Mouse (Mus musculus): ENCODE measurements around the gene Cdca8. TPM values are rescaled to one million over a fixed set of nuclear protein-coding genes. Genes with fewer than 3 reads are reported as not detected.
A peak's percentile ranks its signal among the peaks of the same experiment; 100 is the strongest.

Cdca8 gene
- polyA plus RNA-seq, 1 experiment from 2014 or later, result 226 TPM

DNA sequence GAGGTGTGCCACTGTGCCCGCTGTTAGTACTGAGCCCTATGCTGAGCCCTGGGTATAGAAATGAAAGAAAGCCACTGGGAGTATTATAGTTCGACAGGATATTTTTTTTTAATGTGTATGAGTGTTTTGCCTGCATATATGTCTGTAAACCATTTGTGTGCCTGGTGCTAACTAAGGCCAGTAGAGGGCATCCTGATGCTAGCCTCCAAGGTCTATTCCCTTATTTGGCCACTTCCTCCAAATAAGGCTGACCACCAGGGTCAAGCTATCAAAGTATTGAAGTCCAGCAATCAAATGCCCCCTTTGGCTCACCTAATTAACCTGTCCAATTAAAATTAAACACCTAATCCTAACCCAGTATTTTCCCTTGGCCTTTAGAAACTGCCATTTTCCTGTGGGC is 5.8 kb upstream of the Cdca8 start:
- no peak for DNase-seq (ENCODE audit: low spot score)
- Histone ChIP-seq H3K4me1 (peaks cover 14% of the 10 kb centered on the region), H3K27me3 (ENCODE audit: low read depth, poor library complexity, severe bottlenecking) (peaks cover 49% of the 10 kb centered on the region), H3K36me3 (peaks cover 26% of the 10 kb centered on the region), H3K4me3 (no peak overlapping the region), H3K9me3 (replicated peaks) (no peaks in the 10 kb centered on the region), H3K27ac (no peak overlapping the region)
- WGBS, result 69% methylated on average over 2 of the region's 2 CpGs

DNA sequence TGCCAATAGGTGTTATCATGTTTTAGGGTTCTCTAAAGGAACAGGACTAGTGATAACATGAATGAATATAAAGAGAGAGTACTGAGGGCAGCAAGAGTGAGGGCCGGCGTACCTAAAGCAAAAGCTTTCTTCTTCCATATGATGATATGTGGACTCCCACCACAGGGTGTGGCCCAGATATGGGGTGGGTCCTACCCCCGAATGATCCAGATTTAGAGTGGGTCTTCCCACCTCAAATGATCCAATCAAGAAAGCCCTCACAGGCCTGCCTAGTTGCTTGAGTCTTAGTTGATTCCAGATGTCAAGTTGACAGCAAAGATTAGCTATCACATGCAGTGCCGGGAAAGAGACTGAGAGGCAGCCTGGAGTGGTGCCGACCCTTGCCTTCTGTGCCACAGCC is 4.7 kb upstream of the Cdca8 start:
- H3K4me1 ChIP-seq, result peaks cover 9% of the 10 kb centered on the region; the same call in 1 of the 2 replicates
- peaks cover 36% of the 10 kb centered on the region for H3K36me3 ChIP-seq
- WGBS, result 50% methylated on average over 5 of the region's 5 CpGs
- H3K27me3 ChIP-seq (ENCODE audit: low read depth, poor library complexity, severe bottlenecking), result peaks cover 38% of the 10 kb centered on the region
- H3K4me3 ChIP-seq, result no peak overlapping the region
- no peak overlapping the region for H3K27ac ChIP-seq
- no peak for DNase-seq (ENCODE audit: low spot score)
- no peaks in the 10 kb centered on the region for H3K9me3 ChIP-seq (replicated peaks)

DNA sequence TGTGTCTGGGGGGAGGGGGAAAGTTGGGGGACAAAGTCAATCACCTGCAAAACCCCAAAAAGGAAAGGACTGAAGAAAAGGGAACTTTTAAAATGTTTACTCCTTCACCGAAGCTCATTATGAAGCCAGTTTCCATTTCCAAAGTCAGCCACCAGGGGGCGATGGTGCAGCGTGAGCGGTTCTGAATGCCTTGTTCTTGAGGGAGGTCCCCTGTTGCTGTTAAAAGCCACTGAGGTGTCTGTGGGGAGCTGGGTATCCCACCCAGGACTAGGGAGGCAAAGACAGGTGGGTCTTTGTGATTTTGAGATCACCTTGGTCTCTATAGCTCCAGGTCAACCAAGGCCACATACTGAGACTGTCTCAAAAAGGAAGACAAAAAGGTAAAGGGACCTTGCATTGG is 3.9 kb upstream of the Cdca8 start:
- Histone ChIP-seq H3K36me3 (peaks cover 42% of the 10 kb centered on the region), H3K27me3 (ENCODE audit: low read depth, poor library complexity, severe bottlenecking) (peaks cover 30% of the 10 kb centered on the region), H3K4me1 (peaks cover 14% of the 10 kb centered on the region), H3K4me3 (no peak overlapping the region), H3K27ac (no peak overlapping the region), H3K9me3 (replicated peaks) (no peaks in the 10 kb centered on the region)
- DNase-seq (ENCODE audit: low spot score), result peak; percentile 94
- 12% methylated on average over 4 of the region's 4 CpGs for WGBS

DNA sequence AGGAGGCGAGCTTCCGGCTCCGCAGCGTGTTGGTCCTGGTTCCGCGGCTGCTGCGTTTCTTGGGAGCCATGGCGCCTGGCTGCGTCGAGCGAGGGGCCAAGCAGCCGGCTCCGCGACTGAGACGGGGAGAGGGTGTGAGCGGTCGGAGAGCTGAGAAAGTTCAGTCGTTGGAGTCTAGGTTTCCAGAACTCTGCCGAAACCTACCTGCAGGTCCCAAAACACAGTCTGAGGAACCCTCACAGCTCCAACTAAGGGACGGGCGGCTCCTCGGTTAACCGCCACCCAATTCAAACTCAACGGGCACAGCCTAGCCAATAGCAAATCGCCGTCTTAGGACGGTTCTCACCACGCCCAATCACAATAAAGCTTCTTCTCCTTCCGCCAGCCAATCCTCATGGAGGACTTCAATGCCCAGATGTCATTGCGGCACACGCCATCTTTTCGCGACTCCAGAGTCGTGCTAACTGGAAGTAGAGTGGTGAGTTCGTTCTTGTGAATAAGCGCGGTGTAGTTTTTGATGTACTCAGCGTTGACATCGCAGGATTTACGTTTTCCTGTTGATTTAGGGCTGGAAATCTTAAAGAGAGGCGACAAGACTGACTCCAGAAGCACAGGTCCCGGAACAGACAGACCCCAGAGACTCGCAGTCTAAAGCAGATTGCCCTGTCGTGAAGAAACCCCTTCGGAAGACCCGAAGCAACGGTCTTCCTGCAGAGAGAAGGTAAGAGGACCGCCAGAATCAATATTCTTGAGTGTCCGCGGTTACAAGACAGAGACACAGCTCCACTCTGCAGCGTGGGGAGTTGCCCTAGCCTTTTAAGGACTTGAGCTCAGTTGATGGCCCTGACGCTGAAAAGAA is 2.3 kb downstream of the Cdca8 start, which contains the start of gene 9930104L06Rik:
TSS of gene 9930104L06Rik (plus strand) at position 436 of the 859 bp plus-strand sequence.
- peaks cover 38% of the 10 kb centered on the region for H3K36me3 ChIP-seq
- DNase-seq (ENCODE audit: low spot score), result peak; percentile 93
- peak within 1 kb of the TSS; percentile 93 for H3K4me3 ChIP-seq
- H3K4me1 ChIP-seq, result peaks cover 29% of the 10 kb centered on the region
- H3K27ac ChIP-seq, result peak within 1 kb of the TSS; percentile 92
- H3K9me3 ChIP-seq (replicated peaks), result no peaks in the 10 kb centered on the region
- under 1% methylated on average over 52 of the region's 52 CpGs for WGBS
- no peaks in the 10 kb centered on the region for H3K27me3 ChIP-seq (ENCODE audit: low read depth, poor library complexity, severe bottlenecking)

DNA sequence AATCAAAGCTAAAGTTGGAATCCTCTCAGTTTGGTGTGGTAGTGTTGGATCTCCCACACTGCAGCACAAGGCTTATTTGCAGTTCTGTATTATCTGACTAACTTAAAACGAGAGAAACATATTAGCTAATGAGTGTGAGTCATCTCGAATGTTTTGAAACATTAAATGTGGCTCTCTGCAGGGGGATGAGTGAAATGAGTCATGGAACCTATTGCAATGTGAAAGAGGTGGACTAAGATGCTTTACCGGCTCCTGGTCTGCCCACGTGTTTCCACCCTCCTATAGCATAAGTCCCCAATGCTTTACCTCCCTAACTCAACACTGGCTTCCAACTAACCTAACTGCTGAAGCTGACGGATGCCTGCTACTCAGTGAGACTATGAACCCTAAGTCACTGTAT is 11.0 kb downstream of the Cdca8 start:
- Histone ChIP-seq H3K27me3 (ENCODE audit: low read depth, poor library complexity, severe bottlenecking) (no peaks in the 10 kb centered on the region), H3K36me3 (peaks cover 84% of the 10 kb centered on the region), H3K27ac (no peak overlapping the region), H3K4me3 (no peak overlapping the region), H3K9me3 (replicated peaks) (no peaks in the 10 kb centered on the region), H3K4me1 (no peaks in the 10 kb centered on the region)
- no peak for DNase-seq (ENCODE audit: low spot score)
- 93% methylated on average over 5 of the region's 5 CpGs for WGBS

DNA sequence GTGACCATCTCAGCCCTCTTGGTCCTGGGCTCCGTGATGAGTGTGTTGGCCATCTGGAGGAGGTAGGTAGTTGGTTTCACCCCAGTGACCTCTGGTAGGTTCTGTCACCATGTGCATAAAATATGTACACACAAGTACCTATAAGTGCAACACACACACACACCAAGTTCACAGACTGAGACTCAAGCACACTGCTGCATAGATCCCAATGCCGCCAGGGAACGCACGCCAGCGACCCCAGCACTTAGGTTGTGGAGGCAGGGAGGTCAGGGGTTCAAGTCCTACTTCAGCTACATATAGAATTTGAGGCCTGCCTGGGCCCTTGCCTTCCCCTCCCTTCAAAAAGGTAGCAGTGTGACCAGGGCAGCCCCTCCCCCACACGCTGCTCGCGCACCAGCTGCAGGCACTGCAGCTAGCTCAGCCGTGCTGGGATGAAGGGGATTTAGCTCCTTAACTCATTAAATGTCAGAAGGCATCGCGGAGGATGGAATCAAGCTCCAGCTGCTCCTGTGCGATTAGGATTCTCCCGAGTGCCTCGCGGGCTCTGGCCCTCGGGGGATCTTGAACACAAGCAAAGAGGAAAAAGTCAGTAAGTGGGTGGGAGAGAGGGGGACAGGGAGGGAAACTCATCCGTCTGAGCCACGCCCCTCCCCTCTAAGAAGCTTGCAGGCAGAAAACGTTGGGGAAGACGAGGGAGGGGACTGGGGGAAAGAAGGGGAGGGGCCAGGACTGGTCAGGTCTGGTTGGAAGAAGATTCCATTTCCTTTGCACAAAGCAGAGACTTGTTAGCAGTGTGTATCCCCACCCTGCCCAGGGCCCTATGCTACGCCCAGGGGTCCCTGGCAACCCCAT is 32.9 kb downstream of the Cdca8 start:
- no peaks in the 10 kb centered on the region for H3K9me3 ChIP-seq (replicated peaks)
- H3K27me3 ChIP-seq (ENCODE audit: low read depth, poor library complexity, severe bottlenecking), result peaks cover 41% of the 10 kb centered on the region
- peak overlapping the region; percentile 43 for H3K4me3 ChIP-seq
- WGBS, result 7% methylated on average over 21 of the region's 21 CpGs
- peaks cover 17% of the 10 kb centered on the region for H3K4me1 ChIP-seq
- H3K27ac ChIP-seq, result peak overlapping the region; percentile 38; the same call in 1 of the 2 replicates
- peak; percentile 71 for DNase-seq (ENCODE audit: low spot score)
- H3K36me3 ChIP-seq, result no peaks in the 10 kb centered on the region

DNA sequence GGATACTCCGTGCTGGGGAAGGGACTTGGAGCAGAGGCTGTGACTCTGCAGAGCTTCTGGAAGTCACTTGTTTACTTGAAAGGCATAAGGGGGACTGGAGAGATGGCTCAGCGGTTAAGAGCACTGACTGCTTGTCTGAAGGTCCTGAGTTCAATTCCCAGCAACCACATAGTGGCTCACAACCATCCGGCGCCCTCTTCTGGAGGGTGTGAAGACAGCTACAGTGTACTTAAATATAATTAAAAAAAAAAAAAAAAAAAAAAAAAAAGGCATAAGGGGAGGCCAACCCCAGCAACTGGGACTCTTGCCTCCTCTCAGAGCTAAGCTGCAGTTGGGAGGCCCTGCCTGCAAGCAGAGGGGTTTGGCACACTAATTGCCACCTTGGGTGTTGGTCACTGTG is 33.7 kb downstream of the Cdca8 start:
- no peak for DNase-seq (ENCODE audit: low spot score)
- peaks cover 43% of the 10 kb centered on the region for H3K27me3 ChIP-seq (ENCODE audit: low read depth, poor library complexity, severe bottlenecking)
- H3K36me3 ChIP-seq, result no peaks in the 10 kb centered on the region
- WGBS, result 69% methylated on average over 4 of the region's 4 CpGs
- no peak overlapping the region for H3K4me3 ChIP-seq
- H3K9me3 ChIP-seq (replicated peaks), result no peaks in the 10 kb centered on the region
- no peak overlapping the region for H3K27ac ChIP-seq
- peaks cover 17% of the 10 kb centered on the region for H3K4me1 ChIP-seq

DNA sequence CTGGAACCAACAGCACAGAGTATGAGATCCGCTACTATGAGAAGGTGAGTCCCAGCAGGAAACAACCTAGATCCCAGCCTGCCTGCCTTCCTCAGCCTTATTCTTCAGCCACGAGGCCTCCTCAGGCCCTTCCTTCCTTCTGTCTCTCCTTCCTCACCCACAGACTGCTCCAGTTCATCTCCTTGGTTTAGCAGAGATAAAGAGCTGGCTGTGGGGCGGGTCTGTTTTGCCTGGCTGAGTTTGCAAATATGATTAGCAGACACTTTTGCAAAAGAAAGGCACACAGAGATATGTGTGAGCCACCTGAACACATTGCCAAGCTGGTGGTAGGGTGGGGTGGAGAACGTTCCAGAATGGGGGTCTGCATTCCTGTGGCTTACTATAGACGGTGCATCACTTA is 39.2 kb downstream of the Cdca8 start:
- 68% methylated on average over 5 of the region's 5 CpGs for WGBS

DNA sequence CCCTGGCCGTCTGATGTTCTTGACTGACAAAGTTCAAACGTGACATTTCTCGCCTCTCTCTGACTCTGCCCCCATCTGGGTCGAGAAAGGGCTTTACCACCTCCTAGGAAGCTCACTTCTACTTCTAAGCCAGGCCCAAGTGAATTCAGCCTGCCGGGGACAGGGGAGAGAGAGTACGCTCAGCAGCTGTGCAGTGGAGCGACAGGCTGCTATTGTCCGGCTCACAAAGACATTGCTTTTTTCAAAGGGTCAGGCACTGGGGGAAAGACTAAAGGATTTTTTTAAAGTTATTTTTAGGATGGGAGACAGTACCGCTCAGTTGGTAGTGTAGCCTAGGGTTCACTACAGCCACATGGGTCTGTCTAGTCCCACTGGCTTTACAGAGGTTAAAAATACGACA is 40.7 kb downstream of the Cdca8 start:
- Histone ChIP-seq H3K36me3 (no peaks in the 10 kb centered on the region), H3K27me3 (ENCODE audit: low read depth, poor library complexity, severe bottlenecking) (peaks cover 92% of the 10 kb centered on the region), H3K4me3 (no peak overlapping the region), H3K4me1 (peaks cover 21% of the 10 kb centered on the region), H3K27ac (no peak overlapping the region), H3K9me3 (replicated peaks) (no peaks in the 10 kb centered on the region)
- DNase-seq (ENCODE audit: low spot score), result no peak
- WGBS, result 70% methylated on average over 10 of the region's 10 CpGs

More for the DNA sequence above, 39.2 kb downstream of the Cdca8 start:
- H3K36me3 ChIP-seq, result no peaks in the 10 kb centered on the region
- H3K9me3 ChIP-seq (replicated peaks), result no peaks in the 10 kb centered on the region
- H3K27me3 ChIP-seq (ENCODE audit: low read depth, poor library complexity, severe bottlenecking), result peaks cover 88% of the 10 kb centered on the region
- no peak for DNase-seq (ENCODE audit: low spot score)
- peaks cover 11% of the 10 kb centered on the region for H3K4me1 ChIP-seq
- no peak overlapping the region for H3K4me3 ChIP-seq
- no peak overlapping the region for H3K27ac ChIP-seq

DNA sequence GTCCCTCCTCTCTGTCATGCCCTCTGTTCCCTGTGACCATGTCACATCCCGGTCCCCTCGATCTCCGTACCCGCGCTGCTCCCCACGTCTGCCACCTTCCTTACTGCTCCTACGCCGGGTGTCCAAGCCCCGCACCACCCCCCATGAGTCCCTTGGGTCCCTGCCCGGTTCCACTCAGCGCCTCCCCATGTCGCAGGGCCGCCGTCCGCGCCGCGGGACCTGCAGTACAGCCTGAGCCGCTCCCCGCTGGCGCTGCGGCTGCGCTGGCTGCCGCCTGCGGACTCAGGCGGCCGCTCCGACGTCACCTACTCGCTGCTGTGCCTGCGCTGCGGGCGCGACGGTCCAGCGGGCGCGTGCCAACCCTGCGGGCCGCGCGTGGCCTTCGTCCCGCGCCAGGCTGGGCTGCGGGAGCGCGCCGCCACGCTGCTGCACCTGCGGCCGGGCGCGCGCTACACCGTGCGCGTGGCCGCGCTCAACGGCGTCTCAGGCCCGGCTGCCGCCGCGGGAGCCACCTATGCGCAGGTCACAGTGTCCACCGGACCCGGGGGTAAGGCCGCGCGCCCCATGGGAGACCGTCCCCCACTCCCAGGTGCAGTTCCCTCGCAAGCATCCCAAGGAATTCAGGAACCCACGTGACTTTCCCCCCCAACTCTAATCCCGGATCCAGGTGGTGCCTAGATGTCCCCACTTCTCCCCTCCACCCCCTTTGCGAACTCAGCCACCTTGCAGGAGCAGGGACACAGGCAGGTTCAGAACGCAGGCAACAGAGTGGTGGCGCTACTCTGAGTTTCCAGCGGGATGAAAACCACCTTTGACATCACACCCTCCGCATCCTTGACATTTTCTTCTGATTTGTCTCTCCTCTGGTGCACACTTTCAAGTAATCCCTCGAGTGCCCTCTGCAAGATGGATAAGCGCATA is 44.3 kb downstream of the Cdca8 start:
- Histone ChIP-seq H3K4me1 (peaks cover 19% of the 10 kb centered on the region), H3K27ac (no peak overlapping the region)
- peak; percentile 47 for DNase-seq (ENCODE audit: low spot score)

DNA sequence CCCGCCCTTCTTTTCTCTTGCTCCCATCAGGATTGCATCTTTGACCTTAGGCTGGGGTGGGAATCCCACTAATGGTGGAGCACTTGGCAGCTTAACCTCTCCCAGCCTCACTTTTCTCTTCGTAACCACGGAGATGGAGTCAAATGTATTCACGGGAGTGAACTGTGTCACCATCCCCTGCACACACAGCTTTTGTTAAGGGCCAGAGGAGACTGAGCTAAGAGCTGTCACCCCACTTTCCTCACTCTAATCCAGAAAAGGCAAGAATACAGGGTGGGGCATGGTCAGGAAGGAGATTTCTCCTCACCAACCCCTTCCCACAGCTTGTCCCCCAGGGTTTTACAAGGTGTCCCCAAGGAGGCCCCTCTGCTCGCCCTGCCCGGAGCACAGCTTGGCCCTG is 45.3 kb downstream of the Cdca8 start:
- H3K27ac ChIP-seq, result no peak overlapping the region
- 32% methylated on average over 6 of the region's 6 CpGs for WGBS
- no peak overlapping the region for H3K4me3 ChIP-seq
- DNase-seq (ENCODE audit: low spot score), result no peak
- H3K9me3 ChIP-seq (replicated peaks), result no peaks in the 10 kb centered on the region
- H3K27me3 ChIP-seq (ENCODE audit: low read depth, poor library complexity, severe bottlenecking), result peaks cover 98% of the 10 kb centered on the region
- H3K36me3 ChIP-seq, result no peaks in the 10 kb centered on the region
- H3K4me1 ChIP-seq, result peaks cover 13% of the 10 kb centered on the region

More for the DNA sequence above, 44.3 kb downstream of the Cdca8 start:
- peak overlapping the region; percentile 52 for H3K4me3 ChIP-seq
- H3K36me3 ChIP-seq, result no peaks in the 10 kb centered on the region
- no peaks in the 10 kb centered on the region for H3K9me3 ChIP-seq (replicated peaks)
- peaks cover 99% of the 10 kb centered on the region for H3K27me3 ChIP-seq (ENCODE audit: low read depth, poor library complexity, severe bottlenecking)
- 2% methylated on average over 82 of the region's 83 CpGs for WGBS

DNA sequence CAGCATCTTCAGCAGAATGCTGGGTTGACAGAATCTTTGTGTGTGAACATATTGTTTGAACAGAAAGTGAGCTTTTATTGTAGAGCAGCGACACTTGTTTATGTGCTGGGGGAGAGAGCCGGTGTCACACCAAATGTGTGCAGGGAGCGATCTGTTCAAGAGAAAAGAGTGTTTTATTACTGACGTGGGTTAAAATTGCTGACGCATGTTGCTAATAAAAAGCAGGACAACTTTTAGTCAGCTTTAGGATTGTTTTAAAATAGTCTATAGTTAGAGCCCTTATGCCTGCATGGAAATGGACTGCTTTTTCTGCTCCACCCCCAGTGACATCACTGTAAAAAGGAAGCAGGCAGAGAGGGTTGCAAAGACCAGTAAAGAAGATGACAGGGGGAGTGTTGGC is 48.3 kb downstream of the Cdca8 start:
- DNase-seq (ENCODE audit: low spot score), result no peak
- no peak overlapping the region for H3K4me3 ChIP-seq
- H3K9me3 ChIP-seq (replicated peaks), result no peaks in the 10 kb centered on the region
- H3K36me3 ChIP-seq, result no peaks in the 10 kb centered on the region
- 70% methylated on average over 5 of the region's 5 CpGs for WGBS
- H3K27ac ChIP-seq, result no peak overlapping the region
- peaks cover 97% of the 10 kb centered on the region for H3K27me3 ChIP-seq (ENCODE audit: low read depth, poor library complexity, severe bottlenecking)
- H3K4me1 ChIP-seq, result peaks cover 13% of the 10 kb centered on the region
